Mouse (Mus musculus): ENCODE results near the gene Foxd1. TPM values are rescaled to one million over a fixed set of nuclear protein-coding genes. Genes with fewer than 3 reads are reported as not detected.

Foxd1 gene
- total RNA-seq, 2 experiments from 2014 or later, result 0.65 to 1.4 TPM

DNA sequence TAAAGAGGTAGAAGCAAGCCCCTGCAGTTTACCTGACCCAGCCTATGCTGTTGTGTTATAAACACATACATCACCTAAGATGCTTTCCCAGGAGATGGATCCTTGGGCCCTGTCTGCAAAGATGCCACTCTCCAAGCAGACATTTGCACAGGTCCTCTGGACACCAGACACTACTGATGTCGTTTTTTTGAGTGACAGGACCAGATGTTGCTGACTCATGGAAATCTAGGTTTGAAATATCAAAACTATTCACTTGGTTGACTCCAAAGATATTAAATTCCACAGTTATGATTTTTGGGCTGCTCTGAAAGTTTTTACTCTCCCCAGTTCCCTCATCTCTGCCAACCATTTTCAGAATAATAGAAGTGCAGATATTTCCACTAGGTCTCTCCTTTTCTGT is 35.0 kb downstream of the Foxd1 start:
- DNase-seq, result no peak

GRCm38 (mm10) chr13:98390363-98390762 is 36.3 kb downstream of the Foxd1 start:
- DNase-seq, result no peak

DNA sequence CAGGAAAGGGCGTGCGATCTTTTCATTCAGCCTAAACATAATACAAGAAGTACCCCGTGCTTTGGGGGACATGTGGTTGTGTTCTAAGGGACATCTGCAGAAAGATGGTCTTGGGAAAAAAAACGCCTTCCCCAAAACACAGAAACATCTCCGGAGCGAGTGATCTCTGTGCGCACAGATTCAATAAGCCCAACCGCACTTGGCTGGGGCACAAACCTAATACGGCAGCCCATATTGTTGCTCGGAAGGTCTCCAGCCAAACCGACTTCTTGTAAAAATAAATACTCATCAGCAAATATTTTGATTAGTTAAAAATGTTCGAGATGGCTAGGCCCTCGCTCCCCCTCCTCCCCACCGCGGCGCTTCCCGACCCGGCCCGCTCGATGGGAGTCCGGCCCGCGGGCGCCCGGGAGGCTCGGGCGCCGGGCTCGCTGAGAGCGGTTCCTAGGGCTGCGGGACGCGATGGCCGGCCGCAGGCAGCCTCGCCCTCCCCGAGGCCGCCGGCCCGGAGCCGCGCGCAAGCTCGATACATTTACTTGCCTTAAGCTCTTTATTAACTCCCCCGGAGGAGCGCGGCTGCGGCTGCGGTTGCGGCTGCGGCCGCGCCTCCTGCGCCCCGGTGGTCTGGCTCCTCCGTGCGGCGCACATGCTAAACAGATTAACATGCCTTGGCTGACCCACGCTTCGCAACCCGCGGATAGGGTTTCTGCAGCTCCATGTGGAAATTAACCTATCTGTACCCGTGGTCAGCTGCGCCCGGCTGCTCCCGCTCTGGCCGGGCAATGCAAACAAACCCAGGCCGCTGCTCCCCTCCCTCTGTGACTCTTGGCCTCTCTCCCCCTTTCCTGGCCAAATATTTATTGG is 37.0 kb downstream of the Foxd1 start:
- DNase-seq, result peak in 1 of 2 experiments; percentile 17

DNA sequence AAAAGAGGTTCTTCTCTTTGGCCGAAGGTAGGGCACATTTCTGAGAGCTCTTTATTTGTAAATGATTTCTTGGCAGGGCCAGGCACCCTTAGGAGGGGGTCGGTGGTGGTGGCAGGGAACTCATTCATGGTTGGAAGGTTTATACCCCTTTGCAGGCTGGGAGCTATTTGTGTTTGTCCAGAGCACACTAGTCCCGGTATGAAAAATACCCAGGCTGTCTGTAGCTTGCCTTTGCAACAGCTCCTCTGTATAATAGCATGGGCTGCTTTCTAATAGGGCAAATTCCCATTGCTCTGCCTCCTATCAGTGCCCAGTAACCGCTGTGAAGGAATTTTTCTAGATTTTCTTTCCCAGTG is 37.6 kb downstream of the Foxd1 start:
- DNase-seq, result no peak

GRCm38 (mm10) chr13:98392031-98392430 is 38.0 kb downstream of the Foxd1 start:
- no peak for DNase-seq

GRCm38 (mm10) chr13:98393356-98394070 is 39.5 kb downstream of the Foxd1 start:
- peak; percentile 34 for DNase-seq

Other genes starting within 250 kb of the Foxd1 start
- 100 to 1,000 TPM in 1 of 2 experiments, 10 to 100 TPM in 1; 92.7 to 103 TPM for gene Arhgef28, start 147.8 kb upstream of the Foxd1 start, total RNA-seq (2021)
- gene Utp15, start 91.2 kb upstream of the Foxd1 start, total RNA-seq (2021), result 10 to 100 TPM; 20.6 to 20.7 TPM
- gene Ankra2, start 91.2 kb upstream of the Foxd1 start, total RNA-seq (2021), result 10 to 100 TPM; 48.0 to 51.0 TPM
- not detected for gene Gm21976, start 74.4 kb upstream of the Foxd1 start, total RNA-seq (2021)
- 100 to 1,000 TPM; 187 to 191 TPM for gene Btf3, start 37.2 kb upstream of the Foxd1 start, total RNA-seq (2021)
- gene Gm10320, start 137.8 kb downstream of the Foxd1 start, total RNA-seq (2021), result not detected

Measured in layer of hippocampus, postnatal 36 days (tissue).